Mouse (Mus musculus) C2C12 (cell line): ENCODE measurements around the gene Klhl20. TPM values are rescaled to one million over a fixed set of nuclear protein-coding genes. Genes with fewer than 3 reads are reported as not detected.

Experiments used
- H3K27me3 ChIP-seq: one replicate; pipeline ENCODE4 v1.6.1; 2011; ENCODE audit not compliant: control insufficient read depth, insufficient read depth, insufficient read length
- H3K36me3 ChIP-seq: one replicate; pipeline ENCODE4 v1.6.1; 2011; ENCODE audit not compliant: control insufficient read depth, insufficient read depth
- H3K4me3 ChIP-seq: one replicate; pipeline ENCODE4 v1.5.1; 2011; ENCODE audit warnings: mild to moderate bottlenecking, control low read depth; ENCODE audit not compliant: poor library complexity, insufficient read depth, severe bottlenecking
- H3K79me2 ChIP-seq: one replicate; pipeline ENCODE4 v1.6.1; 2011; ENCODE audit not compliant: control insufficient read depth, insufficient read depth
- H3K79me3 ChIP-seq: one replicate; pipeline ENCODE4 v1.6.1; 2011; ENCODE audit warnings: low read depth, control low read depth
- H3ac ChIP-seq: one replicate; pipeline ENCODE3; 2011; ENCODE audit warnings: low read depth; ENCODE audit not compliant: control insufficient read depth, insufficient read length
- CEBPB ChIP-seq: IDR thresholded peaks from one replicate; pipeline ENCODE4 v1.6.1; 2011; ENCODE audit warnings: low read depth, mild to moderate bottlenecking, control low read depth, moderate library complexity
- CTCF ChIP-seq: IDR thresholded peaks from one replicate; pipeline ENCODE4 v1.5.1; 2011; ENCODE audit not compliant: control insufficient read depth, insufficient read depth, insufficient read length
- FOSL1 ChIP-seq: IDR thresholded peaks from one replicate; pipeline ENCODE4 v1.8.0; 2011; ENCODE audit warnings: mild to moderate bottlenecking, low read length; ENCODE audit not compliant: poor library complexity, insufficient read depth, severe bottlenecking
- MAX ChIP-seq: IDR thresholded peaks from one replicate; pipeline ENCODE4 v1.6.1; 2011; ENCODE audit warnings: mild to moderate bottlenecking, control low read depth
- MYOD1 ChIP-seq: IDR thresholded peaks from one replicate; pipeline ENCODE4 v1.6.1; 2011; ENCODE audit warnings: low read depth; ENCODE audit not compliant: control insufficient read depth, insufficient read length
- MYOG ChIP-seq: IDR thresholded peaks from one replicate; pipeline ENCODE4 v1.6.1; 2011; ENCODE audit not compliant: control insufficient read depth, insufficient read length; ENCODE audit errors: extremely low read depth
- USF1 ChIP-seq: IDR thresholded peaks from one replicate; pipeline ENCODE4 v1.6.1; 2011; ENCODE audit warnings: low read depth, mild to moderate bottlenecking, control low read depth, moderate library complexity
- polyA plus RNA-seq: library from polyadenylated mRNA; unstranded; fragments of >200 nt; fragmentation: generic; extraction: Trizol; gene quantifications from one replicate; pipeline ENCODE4 v1.2.1, GENCODE M21; 2012; ENCODE audit warnings: missing spikeins

Klhl20 gene
- polyA plus RNA-seq, 1 experiment, result 7.5 TPM

DNA sequence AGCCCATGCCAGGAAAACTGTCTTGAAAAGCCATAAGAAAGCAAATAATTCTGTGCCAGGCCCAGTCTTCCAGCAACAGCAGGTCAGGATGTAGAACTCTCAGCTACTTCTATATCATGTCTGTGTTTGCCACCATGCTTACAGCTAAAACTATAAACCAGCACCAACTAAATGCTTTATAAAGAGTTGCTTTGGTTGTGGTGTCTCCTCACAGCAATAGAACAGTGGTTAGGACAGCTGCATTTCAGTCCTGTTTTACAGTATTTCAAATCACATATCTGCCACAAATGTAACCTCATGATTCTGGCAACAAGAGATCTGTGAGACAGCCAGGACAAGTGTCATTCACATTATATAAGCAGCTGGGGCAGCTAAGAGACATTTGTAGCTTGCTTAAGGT lies 90.5 kb downstream of the Klhl20 start:
- Histone ChIP-seq H3K27me3 (no peaks in the 10 kb centered on the region), H3K79me3 (peaks cover 24% of the 10 kb centered on the region), H3K36me3 (peaks cover 47% of the 10 kb centered on the region), H3ac (no peak overlapping the region), H3K79me2 (peaks cover 26% of the 10 kb centered on the region), H3K4me3 (no peak overlapping the region)
- TF ChIP-seq CEBPB (no peak), USF1 (no peak), CTCF (no peak), FOSL1 (peak; percentile 1)

DNA sequence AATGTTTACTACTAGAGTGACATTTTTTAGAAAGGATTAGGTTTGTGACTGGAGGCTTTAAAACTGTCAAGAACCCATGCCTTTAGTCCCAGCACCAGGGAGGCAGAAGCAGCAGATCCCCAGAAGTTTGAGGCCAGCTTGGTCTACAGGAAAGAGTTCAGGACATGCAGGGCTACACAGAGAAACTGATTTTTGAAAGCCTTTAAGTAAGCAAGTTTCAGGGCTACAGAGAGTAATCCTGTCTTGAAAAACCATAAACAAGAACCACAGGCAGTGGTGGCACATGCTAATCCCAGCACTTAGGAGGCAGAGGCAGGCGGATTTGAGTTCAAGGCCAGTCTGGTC lies 90.9 kb downstream of the Klhl20 start:
- Histone ChIP-seq H3K27me3 (no peaks in the 10 kb centered on the region), H3ac (no peak overlapping the region), H3K79me3 (peaks cover 28% of the 10 kb centered on the region), H3K4me3 (no peak overlapping the region), H3K36me3 (peaks cover 52% of the 10 kb centered on the region), H3K79me2 (peaks cover 31% of the 10 kb centered on the region)
- no peak for TF ChIP-seq MYOG
- no peak for TF ChIP-seq FOSL1
- TF ChIP-seq USF1, result no peak
- no peak for TF ChIP-seq CTCF
- TF ChIP-seq CEBPB, result no peak
- TF ChIP-seq MYOD1, result no peak
- TF ChIP-seq MAX, result no peak

DNA sequence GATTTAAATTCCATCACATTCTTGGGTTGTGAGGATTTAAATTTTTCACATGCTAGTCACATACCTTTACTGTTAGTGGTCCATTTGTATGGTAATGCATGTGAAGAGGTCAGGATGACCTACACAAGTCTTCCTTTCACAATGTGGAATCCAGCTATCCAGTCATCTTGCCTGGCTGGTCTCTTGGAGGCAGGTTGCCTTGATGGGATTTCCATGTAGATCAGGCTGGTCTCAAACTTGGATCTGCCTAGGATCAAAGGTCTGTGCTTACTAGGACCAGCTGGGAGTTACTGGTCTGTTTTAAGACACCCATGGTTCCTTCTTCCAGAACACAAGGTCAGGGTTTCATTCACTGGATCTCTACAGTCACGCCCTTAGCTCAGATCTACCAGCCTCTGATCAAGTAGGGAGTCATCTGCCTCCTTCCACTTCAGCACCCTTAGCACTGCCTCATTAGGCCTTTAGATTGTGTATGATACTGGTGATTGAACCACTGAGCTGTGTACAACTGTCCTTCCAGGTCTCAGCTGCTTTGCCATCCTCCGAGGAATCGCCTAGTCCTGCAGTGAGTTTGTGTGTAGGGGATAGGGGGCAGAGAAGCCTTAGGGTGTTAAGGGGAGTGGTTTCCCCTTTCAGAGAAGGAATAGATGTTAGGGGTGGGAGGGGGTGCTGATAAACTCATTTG lies 91.4 kb downstream of the Klhl20 start:
- peaks cover 53% of the 10 kb centered on the region for H3K36me3 ChIP-seq
- no peak overlapping the region for H3ac ChIP-seq
- H3K4me3 ChIP-seq, result no peak overlapping the region
- no peak for TF ChIP-seq CEBPB
- TF ChIP-seq MYOD1, result no peak
- no peak for TF ChIP-seq CTCF
- TF ChIP-seq MAX, result no peak
- TF ChIP-seq FOSL1, result no peak
- no peak for TF ChIP-seq USF1
- TF ChIP-seq MYOG, result no peak
- H3K79me2 ChIP-seq, result peaks cover 36% of the 10 kb centered on the region
- peaks cover 33% of the 10 kb centered on the region for H3K79me3 ChIP-seq
- H3K27me3 ChIP-seq, result no peaks in the 10 kb centered on the region

DNA sequence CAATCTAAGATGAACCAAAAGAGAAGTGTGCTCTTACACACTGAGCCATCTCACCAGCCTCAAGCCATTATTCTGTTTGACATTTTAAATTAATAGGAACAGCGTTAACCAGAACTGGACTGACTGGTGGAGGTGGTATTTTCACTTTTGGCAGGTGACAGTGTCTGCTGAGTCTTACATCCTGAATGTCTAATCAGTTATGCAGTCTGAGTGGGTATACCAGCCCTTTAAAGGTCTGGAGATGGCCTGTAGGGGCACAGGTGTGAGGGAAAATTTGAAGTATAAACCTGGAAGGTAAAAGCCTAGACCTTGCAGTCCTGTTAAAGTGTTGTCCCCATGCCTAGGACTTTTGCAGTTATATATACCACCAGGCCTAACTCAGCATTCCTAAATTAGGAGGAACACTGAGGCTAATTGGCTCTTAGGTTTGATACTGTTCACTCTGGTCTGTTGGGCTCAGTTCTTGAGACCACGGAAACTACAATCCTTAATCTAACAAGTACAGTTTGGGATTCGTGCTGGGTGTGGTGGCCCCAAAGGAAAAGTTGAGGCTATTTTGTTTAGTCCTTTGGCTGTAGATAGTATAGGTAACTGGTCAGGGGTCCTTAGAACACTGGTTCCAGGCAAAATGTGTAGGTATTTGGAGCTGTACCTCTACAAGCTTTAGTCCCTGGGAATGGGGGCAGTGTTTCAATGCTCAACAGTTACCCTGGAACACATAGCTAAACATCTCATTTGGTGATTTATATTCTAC lies 92.2 kb downstream of the Klhl20 start:
- no peak overlapping the region for H3K4me3 ChIP-seq
- H3K79me3 ChIP-seq, result peaks cover 33% of the 10 kb centered on the region
- peak overlapping the region; percentile 50 for H3ac ChIP-seq
- peaks cover 53% of the 10 kb centered on the region for H3K36me3 ChIP-seq
- TF ChIP-seq CEBPB, result no peak
- no peak for TF ChIP-seq FOSL1
- TF ChIP-seq CTCF, result no peak
- TF ChIP-seq MYOG, result no peak
- TF ChIP-seq MYOD1, result no peak
- no peak for TF ChIP-seq USF1
- TF ChIP-seq MAX, result no peak
- no peaks in the 10 kb centered on the region for H3K27me3 ChIP-seq
- H3K79me2 ChIP-seq, result peaks cover 38% of the 10 kb centered on the region

Other genes with a start within 250 kb of the Klhl20 start
- gene Rc3h1, start 225.1 kb downstream of the Klhl20 start, polyA plus RNA-seq, result 4.0 TPM
- 0.21 TPM for gene Serpinc1, start 152.9 kb downstream of the Klhl20 start, polyA plus RNA-seq
- gene Zbtb37, start 96.7 kb downstream of the Klhl20 start, polyA plus RNA-seq, result 0.75 TPM
- gene Dars2, start 60.9 kb downstream of the Klhl20 start, polyA plus RNA-seq, result 16.8 TPM
- 7.9 TPM for gene Cenpl, start 60.8 kb downstream of the Klhl20 start, polyA plus RNA-seq
- 0.05 TPM for gene Ankrd45, start 11.2 kb upstream of the Klhl20 start, polyA plus RNA-seq
- gene Tex50, start 27.8 kb upstream of the Klhl20 start, polyA plus RNA-seq, result not detected
- 300 TPM for gene Prdx6, start 119.7 kb upstream of the Klhl20 start, polyA plus RNA-seq